Mouse (Mus musculus): Measurements from ENCODE around the gene Trmt112. TPM values are rescaled to one million over a fixed set of nuclear protein-coding genes. Genes with fewer than 3 reads are reported as not detected.

The Trmt112 gene
- polyA plus RNA-seq (2016; fragmentation: Nextera tagmentation; extraction: Ambion mirVana) = 123 and 125 TPM in 2 replicates

- Histone ChIP-seq H3K36me3 (peaks cover 54% of the 10 kb centered on the region), H3K4me1 (peaks cover 30% of the 10 kb centered on the region), H3K4me2 (replicated peaks) (peak within 1 kb of the TSS; percentile 88), H3K27ac (peak within 1 kb of the TSS; percentile 93), H3K27me3 (replicated peaks) (no peaks in the 10 kb centered on the region), H3K9me3 (no peaks in the 10 kb centered on the region), H3K9ac (peak within 1 kb of the TSS; percentile 75), H3K4me3 (peak within 1 kb of the TSS; percentile 62)
- WGBS = under 1% methylated on average over 65 of the region's 65 CpGs
- peak; percentile 93 for ATAC-seq (ENCODE audit: low FRiP score, low read depth)
These were observed at the start of gene Trmt112, which contains the start of gene Prdx5 for GRCm38 (mm10) chr19:6909507-6910289. Gene Trmt112, plus strand, starts transcription at chr19:6909698. Gene Prdx5, minus strand, starts transcription at chr19:6910106.

- H3K27me3 ChIP-seq (replicated peaks) = 0 out of 2 replicates have a peak, but pooled peaks cover 3% of the 10 kb centered on the region
- peaks cover 9% of the 10 kb centered on the region for H3K4me1 ChIP-seq
- no peak overlapping the region for H3K4me3 ChIP-seq
- H3K36me3 ChIP-seq = no peaks in the 10 kb centered on the region
- no peak overlapping the region for H3K4me2 ChIP-seq (replicated peaks)
- ATAC-seq (ENCODE audit: low FRiP score, low read depth) = no peak
- H3K27ac ChIP-seq = no peak overlapping the region
- 95% methylated on average over 3 of the region's 3 CpGs for WGBS
- H3K9me3 ChIP-seq = no peaks in the 10 kb centered on the region
- H3K9ac ChIP-seq = no peak overlapping the region
These were observed 49.5 kb upstream of the Trmt112 start for GRCm38 (mm10) chr19:6859971-6860370.

- Histone ChIP-seq H3K27ac (no peak overlapping the region), H3K9me3 (no peaks in the 10 kb centered on the region), H3K4me2 (replicated peaks) (no peak overlapping the region), H3K27me3 (replicated peaks) (no peaks in the 10 kb centered on the region), H3K4me3 (no peak overlapping the region), H3K9ac (no peak overlapping the region), H3K36me3 (no peaks in the 10 kb centered on the region), H3K4me1 (peaks cover 2% of the 10 kb centered on the region)
- 82% methylated on average over 6 of the region's 6 CpGs for WGBS
- no peak for ATAC-seq (ENCODE audit: low FRiP score, low read depth)
These were observed 48.8 kb upstream of the Trmt112 start for GRCm38 (mm10) chr19:6860706-6861105.

DNA sequence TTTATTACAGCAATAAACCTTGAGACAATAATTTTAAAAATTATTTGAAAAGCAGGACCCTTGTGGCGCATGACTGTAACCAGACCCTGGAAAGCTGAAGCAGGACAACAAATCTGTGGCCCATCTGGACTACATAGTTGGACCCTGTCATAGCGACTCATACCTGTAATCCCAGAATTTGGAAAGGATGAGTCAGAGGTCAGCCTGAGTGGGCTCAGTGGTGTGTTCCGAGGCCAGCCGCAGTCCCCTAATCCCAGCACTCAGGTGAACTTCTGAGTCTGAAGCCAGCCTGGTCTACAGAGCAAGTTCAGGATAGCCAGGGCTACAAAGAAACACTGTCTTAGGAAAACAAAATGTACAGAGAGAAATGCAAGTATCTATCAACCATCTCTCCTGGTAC lies 48.0 kb upstream of the Trmt112 start:
- no peak overlapping the region for H3K9ac ChIP-seq
- WGBS = 91% methylated on average over 4 of the region's 4 CpGs
- no peaks in the 10 kb centered on the region for H3K36me3 ChIP-seq
- no peaks in the 10 kb centered on the region for H3K27me3 ChIP-seq (replicated peaks)
- no peak overlapping the region for H3K4me2 ChIP-seq (replicated peaks)
- H3K4me3 ChIP-seq = no peak overlapping the region
- H3K27ac ChIP-seq = no peak overlapping the region
- ATAC-seq (ENCODE audit: low FRiP score, low read depth) = no peak
- H3K9me3 ChIP-seq = no peaks in the 10 kb centered on the region
- no peaks in the 10 kb centered on the region for H3K4me1 ChIP-seq

GRCm38 (mm10) chr19:6869355-6869754 lies 40.1 kb upstream of the Trmt112 start:
- Histone ChIP-seq H3K4me2 (replicated peaks) (peak overlapping the region; percentile 41), H3K4me3 (no peak overlapping the region), H3K4me1 (no peaks in the 10 kb centered on the region), H3K36me3 (no peaks in the 10 kb centered on the region), H3K27me3 (replicated peaks) (no peaks in the 10 kb centered on the region), H3K9ac (no peak overlapping the region), H3K9me3 (no peaks in the 10 kb centered on the region), H3K27ac (no peak overlapping the region)
- 0% methylated on average over 5 of the region's 5 CpGs for WGBS
- ATAC-seq (ENCODE audit: low FRiP score, low read depth) = no peak

DNA sequence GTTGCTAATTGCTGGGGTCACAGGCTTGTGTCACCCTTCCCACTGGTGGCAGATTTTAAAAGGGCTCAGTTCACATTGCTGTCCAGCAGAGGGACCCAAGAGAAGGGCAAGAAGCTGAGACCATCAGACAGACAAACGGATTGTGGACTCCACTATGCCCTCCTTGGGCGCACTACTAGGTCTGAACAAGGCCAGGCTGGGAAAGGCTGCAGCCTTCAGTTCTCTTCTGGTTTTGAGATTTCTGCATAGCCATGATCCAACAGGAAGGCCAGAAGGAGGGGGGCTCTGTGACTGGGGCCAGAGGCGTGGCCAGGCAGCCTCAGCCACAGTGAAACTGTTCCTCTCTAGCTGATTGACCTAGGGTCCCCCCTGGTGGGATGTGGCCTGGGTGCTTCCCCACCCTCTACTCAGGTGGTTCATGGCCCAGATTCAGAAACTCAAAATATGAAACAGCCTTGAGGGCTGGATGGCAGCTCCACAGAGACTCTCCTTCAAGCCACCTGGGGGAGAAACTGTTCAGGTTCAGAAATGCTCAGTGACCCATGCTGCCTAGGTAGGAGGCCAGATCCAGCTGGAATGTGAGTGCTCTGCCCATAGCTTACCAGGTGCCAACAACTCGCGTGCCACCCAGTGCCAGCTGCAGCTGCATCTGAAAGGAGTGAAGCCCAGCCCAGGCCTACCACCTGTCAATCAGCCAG lies 37.8 kb upstream of the Trmt112 start:
- H3K27me3 ChIP-seq (replicated peaks) = no peaks in the 10 kb centered on the region
- H3K4me3 ChIP-seq = no peak overlapping the region
- WGBS = 66% methylated on average over 5 of the region's 5 CpGs
- no peak for ATAC-seq (ENCODE audit: low FRiP score, low read depth)
- no peak overlapping the region for H3K9ac ChIP-seq
- H3K4me2 ChIP-seq (replicated peaks) = no peak overlapping the region
- H3K36me3 ChIP-seq = no peaks in the 10 kb centered on the region
- H3K4me1 ChIP-seq = no peaks in the 10 kb centered on the region
- no peak overlapping the region for H3K27ac ChIP-seq
- no peaks in the 10 kb centered on the region for H3K9me3 ChIP-seq

DNA sequence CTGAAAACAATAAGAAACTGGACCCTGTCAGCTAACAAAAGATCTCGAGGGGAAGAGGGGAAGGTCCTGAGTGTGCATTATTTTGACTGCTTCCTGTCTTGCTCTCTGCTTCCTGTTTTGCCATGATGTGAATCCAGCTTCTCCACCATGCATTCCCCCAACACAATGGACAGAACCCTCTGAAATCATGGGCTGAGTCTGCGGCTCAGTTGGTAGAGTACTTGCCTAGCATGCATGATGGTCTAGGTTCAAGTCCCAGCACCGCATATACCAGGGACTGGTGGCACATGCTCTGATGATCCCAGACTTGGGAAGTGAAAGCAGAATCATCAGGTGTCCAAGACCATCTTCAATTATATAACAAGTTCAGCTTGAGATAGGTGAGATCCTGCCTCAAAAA lies 36.8 kb upstream of the Trmt112 start:
- H3K4me3 ChIP-seq = no peak overlapping the region
- ATAC-seq (ENCODE audit: low FRiP score, low read depth) = no peak
- no peaks in the 10 kb centered on the region for H3K9me3 ChIP-seq
- WGBS = 85% methylated on average over 3 of the region's 3 CpGs
- no peak overlapping the region for H3K9ac ChIP-seq
- no peaks in the 10 kb centered on the region for H3K4me1 ChIP-seq
- H3K36me3 ChIP-seq = no peaks in the 10 kb centered on the region
- H3K27ac ChIP-seq = no peak overlapping the region
- no peak overlapping the region for H3K4me2 ChIP-seq (replicated peaks)
- no peaks in the 10 kb centered on the region for H3K27me3 ChIP-seq (replicated peaks)

GRCm38 (mm10) chr19:6874257-6874656 lies 35.2 kb upstream of the Trmt112 start:
- no peaks in the 10 kb centered on the region for H3K36me3 ChIP-seq
- 78% methylated on average over 1 of the region's 1 CpGs for WGBS

GRCm38 (mm10) chr19:6875834-6876233 lies 33.7 kb upstream of the Trmt112 start:
- no peak for ATAC-seq (ENCODE audit: low FRiP score, low read depth)
- Histone ChIP-seq H3K27me3 (replicated peaks) (no peaks in the 10 kb centered on the region), H3K9ac (no peak overlapping the region), H3K4me2 (replicated peaks) (no peak overlapping the region), H3K9me3 (peaks cover 4% of the 10 kb centered on the region), H3K4me1 (no peaks in the 10 kb centered on the region), H3K36me3 (no peaks in the 10 kb centered on the region), H3K4me3 (no peak overlapping the region), H3K27ac (no peak overlapping the region)
- WGBS = 89% methylated on average over 6 of the region's 6 CpGs

More at GRCm38 (mm10) chr19:6874257-6874656, 35.2 kb upstream of the Trmt112 start:
- Histone ChIP-seq H3K9me3 (no peaks in the 10 kb centered on the region), H3K4me1 (no peaks in the 10 kb centered on the region), H3K9ac (no peak overlapping the region), H3K4me2 (replicated peaks) (no peak overlapping the region), H3K4me3 (no peak overlapping the region), H3K27me3 (replicated peaks) (no peaks in the 10 kb centered on the region), H3K27ac (no peak overlapping the region)
- no peak for ATAC-seq (ENCODE audit: low FRiP score, low read depth)

GRCm38 (mm10) chr19:6876799-6877198 lies 32.7 kb upstream of the Trmt112 start:
- ATAC-seq (ENCODE audit: low FRiP score, low read depth) = no peak
- Histone ChIP-seq H3K36me3 (no peaks in the 10 kb centered on the region), H3K4me3 (no peak overlapping the region), H3K27ac (no peak overlapping the region), H3K9me3 (peaks cover 5% of the 10 kb centered on the region), H3K9ac (no peak overlapping the region), H3K4me1 (no peaks in the 10 kb centered on the region), H3K27me3 (replicated peaks) (no peaks in the 10 kb centered on the region), H3K4me2 (replicated peaks) (no peak overlapping the region)

DNA sequence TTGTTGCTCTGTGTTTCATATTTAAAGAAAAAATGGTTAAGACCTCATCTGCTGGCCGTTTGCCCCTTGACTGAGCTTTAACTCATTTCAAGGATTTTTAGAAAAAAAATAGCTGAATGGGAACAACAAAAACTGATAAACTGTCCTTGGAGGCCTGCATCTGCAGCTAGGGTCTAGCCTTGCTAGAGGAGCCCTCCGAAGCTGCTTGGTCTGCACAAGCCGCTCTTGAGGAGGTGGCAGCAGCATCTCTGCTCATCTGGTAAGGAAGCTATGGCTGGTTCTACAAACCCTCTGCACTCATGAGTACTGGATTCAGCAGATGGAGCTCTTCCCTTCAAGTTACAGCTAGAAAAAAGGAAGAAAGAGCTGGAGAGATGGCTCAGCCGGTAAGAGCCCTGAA lies 31.5 kb upstream of the Trmt112 start:
- no peak for ATAC-seq (ENCODE audit: low FRiP score, low read depth)

DNA sequence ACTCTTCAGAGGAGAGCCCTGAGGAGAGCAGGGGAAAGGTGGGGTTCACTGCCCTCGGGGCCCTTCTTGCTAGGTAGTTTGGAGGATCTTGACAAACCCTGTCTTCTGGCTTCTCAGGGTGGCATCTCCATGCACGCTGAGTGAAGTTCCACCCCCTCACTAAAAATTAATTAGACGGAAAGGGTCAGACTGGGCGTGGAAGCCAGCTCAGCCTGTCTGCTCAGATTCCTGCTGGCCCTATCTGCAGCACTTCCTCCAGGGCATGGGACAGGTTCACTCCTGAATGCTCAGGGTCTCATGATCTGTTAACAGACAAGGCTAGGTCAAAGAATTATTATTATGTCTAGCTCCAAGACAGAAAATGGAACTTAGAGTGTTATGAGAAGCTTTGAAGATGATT lies 17.0 kb upstream of the Trmt112 start:
- Histone ChIP-seq H3K27ac (no peak overlapping the region), H3K4me2 (replicated peaks) (no peak overlapping the region), H3K9ac (no peak overlapping the region), H3K9me3 (peaks cover 10% of the 10 kb centered on the region; the same call in 1 of the 2 replicates), H3K27me3 (replicated peaks) (no peaks in the 10 kb centered on the region), H3K36me3 (no peaks in the 10 kb centered on the region), H3K4me3 (no peak overlapping the region), H3K4me1 (no peaks in the 10 kb centered on the region)
- ATAC-seq (ENCODE audit: low FRiP score, low read depth) = no peak
- 69% methylated on average over 4 of the region's 4 CpGs for WGBS

More for the DNA sequence above, 31.5 kb upstream of the Trmt112 start:
- no peak overlapping the region for H3K4me2 ChIP-seq (replicated peaks)
- H3K27ac ChIP-seq = no peak overlapping the region
- H3K27me3 ChIP-seq (replicated peaks) = no peaks in the 10 kb centered on the region
- H3K9ac ChIP-seq = no peak overlapping the region
- no peak overlapping the region for H3K4me3 ChIP-seq
- no peaks in the 10 kb centered on the region for H3K36me3 ChIP-seq
- 89% methylated on average over 4 of the region's 4 CpGs for WGBS
- no peaks in the 10 kb centered on the region for H3K4me1 ChIP-seq
- H3K9me3 ChIP-seq = peaks cover 5% of the 10 kb centered on the region

Data from neural tube, embryonic 12.5 days (tissue).